Mouse (Mus musculus): ENCODE data around the gene Fndc8.

The Fndc8 gene

GRCm38 (mm10) chr11:82869506-82870172 is 22.3 kb upstream of the Fndc8 start:
- no peak for DNase-seq (ENCODE audit: low spot score)

GRCm38 (mm10) chr11:82870173-82871030 is 21.5 kb upstream of the Fndc8 start:
- DNase-seq (ENCODE audit: low spot score) = peak; percentile 79

GRCm38 (mm10) chr11:82871031-82871446 is 20.9 kb upstream of the Fndc8 start, which contains the start of gene Rffl:
Gene Rffl, minus strand, starts transcription at chr11:82871210.
- peak; percentile 95 for DNase-seq (ENCODE audit: low spot score)

- no peak for DNase-seq (ENCODE audit: low spot score)
These were observed 17.0 kb upstream of the Fndc8 start for GRCm38 (mm10) chr11:82874924-82875323.

- no peak for DNase-seq (ENCODE audit: low spot score)
These were observed 16.3 kb upstream of the Fndc8 start for GRCm38 (mm10) chr11:82875631-82876030.

- no peak for DNase-seq (ENCODE audit: low spot score)
These were observed 14.1 kb upstream of the Fndc8 start for GRCm38 (mm10) chr11:82877726-82878344.

- no peak for DNase-seq (ENCODE audit: low spot score)
These were observed 8.7 kb upstream of the Fndc8 start for GRCm38 (mm10) chr11:82883180-82883579.

- DNase-seq (ENCODE audit: low spot score) = peak; percentile 30
These were observed 5.4 kb upstream of the Fndc8 start for GRCm38 (mm10) chr11:82886559-82886958.

- peak; percentile 95 for DNase-seq (ENCODE audit: low spot score)
These were observed 3.4 kb upstream of the Fndc8 start for GRCm38 (mm10) chr11:82888491-82888946.

- peak; percentile 52 for DNase-seq (ENCODE audit: low spot score)
These were observed 2.2 kb upstream of the Fndc8 start for GRCm38 (mm10) chr11:82889524-82890341.

- peak; percentile 97 for DNase-seq (ENCODE audit: low spot score)
These were observed 1.6 kb upstream of the Fndc8 start, which contains the start of gene Rad51d for GRCm38 (mm10) chr11:82890342-82890762. Gene Rad51d, minus strand, starts transcription at chr11:82890614.

GRCm38 (mm10) chr11:82897478-82897877 is 5.6 kb downstream of the Fndc8 start:
- no peak for DNase-seq (ENCODE audit: low spot score)

- no peak for DNase-seq (ENCODE audit: low spot score)
These were observed 7.8 kb downstream of the Fndc8 start for GRCm38 (mm10) chr11:82899720-82900119.

- DNase-seq (ENCODE audit: low spot score) = no peak
These were observed 9.8 kb downstream of the Fndc8 start for GRCm38 (mm10) chr11:82901606-82902310.

- no peak for DNase-seq (ENCODE audit: low spot score)
These were observed 13.0 kb downstream of the Fndc8 start for GRCm38 (mm10) chr11:82904952-82905351.

GRCm38 (mm10) chr11:82905816-82906215 is 13.9 kb downstream of the Fndc8 start:
- no peak for DNase-seq (ENCODE audit: low spot score)

GRCm38 (mm10) chr11:82907651-82908607 is 16.0 kb downstream of the Fndc8 start, which contains the start of gene Nle1:
Gene Nle1, minus strand, starts transcription at chr11:82908411.
- DNase-seq (ENCODE audit: low spot score) = peak; percentile 82

- DNase-seq (ENCODE audit: low spot score) = no peak
These were observed 16.7 kb downstream of the Fndc8 start for GRCm38 (mm10) chr11:82908608-82908989.

- no peak for DNase-seq (ENCODE audit: low spot score)
These were observed 18.3 kb downstream of the Fndc8 start, which contains the start of gene Unc45b for GRCm38 (mm10) chr11:82910250-82910649. Gene Unc45b, plus strand, starts transcription at chr11:82910550.

Measured in adipocyte (in vitro differentiated cells).